Mouse (Mus musculus) spleen, adult 2 months (tissue): ENCODE data around the gene Izumo4.

Experiments
- CTCF ChIP-seq: fragments of 200-500 bp; IDR thresholded peaks from 2 replicates; pipeline ENCODE4 v1.5.1; 2011; ENCODE audit warnings: mild to moderate bottlenecking, inconsistent platforms; ENCODE audit not compliant: insufficient read depth, insufficient read length, insufficient replicate concordance; ENCODE audit errors: extremely low read depth
- POLR2A ChIP-seq: fragments of 200-500 bp; IDR thresholded peaks from 2 replicates; pipeline ENCODE4 v1.6.1; 2011; ENCODE audit warnings: low read depth, low read length, inconsistent platforms

DNA sequence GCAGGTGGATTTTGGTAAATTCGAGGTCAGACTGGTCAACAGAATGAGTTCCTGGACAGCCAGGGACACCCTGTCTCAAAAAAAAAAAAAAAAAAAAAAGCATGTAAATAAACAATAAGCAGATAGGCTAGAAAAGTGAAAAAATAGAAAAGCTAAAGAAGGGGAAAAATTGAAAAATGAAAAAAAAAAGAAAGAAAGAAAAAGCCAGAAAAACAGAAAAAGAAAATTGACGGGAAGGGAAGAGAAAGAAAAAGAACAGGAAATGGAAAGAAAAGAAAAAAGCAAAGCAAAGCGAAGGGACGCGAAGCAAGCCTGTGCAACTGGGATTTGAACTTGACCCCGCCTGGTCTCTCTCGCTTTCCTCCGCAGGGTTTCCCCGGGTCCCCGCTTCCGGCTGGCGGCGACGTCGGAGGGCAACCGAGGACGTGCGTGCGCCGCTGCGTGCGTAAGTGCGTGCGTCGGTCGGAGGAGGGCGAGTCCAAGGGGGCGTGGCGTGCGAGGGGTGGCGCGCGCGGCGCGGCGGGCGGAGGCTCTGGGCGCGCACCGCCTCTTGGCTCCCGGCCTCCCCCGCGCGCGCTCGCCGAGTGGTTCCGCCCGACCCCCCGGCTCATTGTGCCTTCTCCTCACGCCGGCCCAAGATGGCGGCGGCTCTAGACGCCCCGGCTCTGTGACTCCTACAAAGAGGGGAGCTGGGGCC is 52.8 kb downstream of the Izumo4 start, which contains the start of gene Dot1l:
- TF ChIP-seq CTCF (no peak), POLR2A (peak; percentile 32)
